Mouse (Mus musculus): Measurements from ENCODE around the gene Spata31d1b. TPM values are rescaled to one million over a fixed set of nuclear protein-coding genes. Genes with fewer than 3 reads are reported as not detected.

The Spata31d1b gene
- polyA plus RNA-seq, 1 experiment from 2014 or later, result not detected

DNA sequence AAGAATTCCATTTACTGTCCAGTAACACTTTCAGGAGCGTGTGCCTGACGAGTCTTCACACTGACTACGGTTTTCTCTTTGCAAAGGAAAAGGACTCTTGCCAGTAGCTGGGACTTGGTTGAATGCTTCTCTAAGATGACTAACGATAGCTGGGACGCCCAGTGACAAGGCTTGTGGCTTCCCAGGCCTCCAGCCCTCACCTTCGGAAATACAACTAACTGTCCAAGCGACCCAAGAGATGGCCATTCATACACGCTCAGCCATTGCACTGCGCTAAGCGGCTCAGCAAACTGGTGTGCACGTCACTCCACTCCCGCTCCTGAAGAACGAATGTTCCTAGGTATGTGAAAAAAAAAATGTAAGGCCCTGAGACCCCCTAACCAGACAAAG, 37.3 kb upstream of the Spata31d1b start:
- peak overlapping the region; percentile 68 for H3K4me3 ChIP-seq (ENCODE audit: low read depth, low read length)
- H3K4me1 ChIP-seq (ENCODE audit: control insufficient read depth, insufficient read depth, low read length), result peaks cover 19% of the 10 kb centered on the region
- ATAC-seq, result 0 out of 2 replicates have a peak, but pooled peaks have one; percentile 49
- H3K9me3 ChIP-seq (replicated peaks; ENCODE audit: control insufficient read depth, low read length, poor library complexity, severe bottlenecking), result no peaks in the 10 kb centered on the region
- peak overlapping the region; percentile 80; the same call in 1 of the 2 replicates for H3K9ac ChIP-seq (ENCODE audit: low read depth, low read length)
- H3K4me2 ChIP-seq (ENCODE audit: low read length), result peak overlapping the region; percentile 82
- 0% methylated on average over 13 of the region's 13 CpGs for WGBS
- H3K27ac ChIP-seq (ENCODE audit: low read length), result peak overlapping the region; percentile 74
- no peaks in the 10 kb centered on the region for H3K27me3 ChIP-seq (ENCODE audit: control insufficient read depth, insufficient read depth, low read depth, low read length)
- H3K36me3 ChIP-seq (ENCODE audit: control insufficient read depth, insufficient read depth, low read length), result no peaks in the 10 kb centered on the region

- H3K9ac ChIP-seq (ENCODE audit: low read depth, low read length), result peak within 1 kb of the TSS; percentile 80
- no peaks in the 10 kb centered on the region for H3K36me3 ChIP-seq (ENCODE audit: control insufficient read depth, insufficient read depth, low read length)
- peak within 1 kb of the TSS; percentile 74 for H3K27ac ChIP-seq (ENCODE audit: low read length)
- H3K4me1 ChIP-seq (ENCODE audit: control insufficient read depth, insufficient read depth, low read length), result peaks cover 19% of the 10 kb centered on the region
- H3K27me3 ChIP-seq (ENCODE audit: control insufficient read depth, insufficient read depth, low read depth, low read length), result no peaks in the 10 kb centered on the region
- H3K4me3 ChIP-seq (ENCODE audit: low read depth, low read length), result peak within 1 kb of the TSS; percentile 68
- peak; percentile 83 for ATAC-seq
- no peaks in the 10 kb centered on the region for H3K9me3 ChIP-seq (replicated peaks; ENCODE audit: control insufficient read depth, low read length, poor library complexity, severe bottlenecking)
- under 1% methylated on average over 45 of the region's 61 CpGs for WGBS
- peak within 1 kb of the TSS; percentile 82 for H3K4me2 ChIP-seq (ENCODE audit: low read length)
These were observed 36.7 kb upstream of the Spata31d1b start, which contains the start of gene Golm1 for GRCm38 (mm10) chr13:59675151-59676011. Gene Golm1 (minus strand): TSS chr13:59675811.

- WGBS, result 79% methylated on average over 12 of the region's 12 CpGs
- H3K27me3 ChIP-seq (ENCODE audit: control insufficient read depth, insufficient read depth, low read depth, low read length), result no peaks in the 10 kb centered on the region
- H3K4me3 ChIP-seq (ENCODE audit: low read depth, low read length), result no peak overlapping the region
- ATAC-seq, result no peak
- no peaks in the 10 kb centered on the region for H3K9me3 ChIP-seq (replicated peaks; ENCODE audit: control insufficient read depth, low read length, poor library complexity, severe bottlenecking)
- no peak overlapping the region for H3K9ac ChIP-seq (ENCODE audit: low read depth, low read length)
- peaks cover 19% of the 10 kb centered on the region for H3K4me1 ChIP-seq (ENCODE audit: control insufficient read depth, insufficient read depth, low read length)
- H3K27ac ChIP-seq (ENCODE audit: low read length), result no peak overlapping the region
- H3K4me2 ChIP-seq (ENCODE audit: low read length), result no peak overlapping the region
- H3K36me3 ChIP-seq (ENCODE audit: control insufficient read depth, insufficient read depth, low read length), result no peaks in the 10 kb centered on the region
These were observed 35.5 kb upstream of the Spata31d1b start for GRCm38 (mm10) chr13:59676316-59677229.

- H3K27me3 ChIP-seq (ENCODE audit: control insufficient read depth, insufficient read depth, low read depth, low read length), result no peaks in the 10 kb centered on the region
- H3K36me3 ChIP-seq (ENCODE audit: control insufficient read depth, insufficient read depth, low read length), result no peaks in the 10 kb centered on the region
- no peak overlapping the region for H3K4me2 ChIP-seq (ENCODE audit: low read length)
- WGBS, result 71% methylated on average over 4 of the region's 4 CpGs
- no peak overlapping the region for H3K27ac ChIP-seq (ENCODE audit: low read length)
- no peak overlapping the region for H3K9ac ChIP-seq (ENCODE audit: low read depth, low read length)
- no peaks in the 10 kb centered on the region for H3K9me3 ChIP-seq (replicated peaks; ENCODE audit: control insufficient read depth, low read length, poor library complexity, severe bottlenecking)
- ATAC-seq, result no peak
- peaks cover 5% of the 10 kb centered on the region for H3K4me1 ChIP-seq (ENCODE audit: control insufficient read depth, insufficient read depth, low read length)
- no peak overlapping the region for H3K4me3 ChIP-seq (ENCODE audit: low read depth, low read length)
These were observed 32.8 kb upstream of the Spata31d1b start for GRCm38 (mm10) chr13:59679306-59679705.

DNA sequence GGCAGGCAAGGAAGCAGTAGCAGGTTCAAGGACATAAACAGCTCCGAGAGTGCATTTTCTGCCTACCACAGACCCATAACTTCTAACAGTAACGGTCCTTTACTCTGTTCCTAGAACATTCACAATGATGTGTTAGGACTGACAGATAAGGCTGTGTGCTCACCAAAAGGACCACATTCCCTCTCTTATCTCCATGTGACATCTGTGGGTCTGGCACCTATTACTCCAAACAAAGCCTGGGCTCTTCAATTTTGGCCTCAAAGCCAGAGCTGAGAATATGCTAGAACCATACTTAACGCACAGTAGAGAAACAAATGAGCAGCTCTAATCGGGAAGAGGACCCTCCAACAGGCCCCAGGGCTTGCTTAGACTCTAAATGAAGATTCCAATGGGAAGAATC, 32.2 kb upstream of the Spata31d1b start:
- Histone ChIP-seq H3K27me3 (ENCODE audit: control insufficient read depth, insufficient read depth, low read depth, low read length) (no peaks in the 10 kb centered on the region), H3K9me3 (replicated peaks; ENCODE audit: control insufficient read depth, low read length, poor library complexity, severe bottlenecking) (no peaks in the 10 kb centered on the region), H3K36me3 (ENCODE audit: control insufficient read depth, insufficient read depth, low read length) (no peaks in the 10 kb centered on the region), H3K4me3 (ENCODE audit: low read depth, low read length) (no peak overlapping the region), H3K9ac (ENCODE audit: low read depth, low read length) (no peak overlapping the region), H3K4me2 (ENCODE audit: low read length) (no peak overlapping the region), H3K27ac (ENCODE audit: low read length) (no peak overlapping the region), H3K4me1 (ENCODE audit: control insufficient read depth, insufficient read depth, low read length) (peaks cover under 1% of the 10 kb centered on the region; the same call in 1 of the 2 replicates)
- 77% methylated on average over 4 of the region's 4 CpGs for WGBS
- no peak for ATAC-seq

- H3K4me3 ChIP-seq (ENCODE audit: low read depth, low read length), result no peak overlapping the region
- 36% methylated on average over 7 of the region's 7 CpGs for WGBS
- H3K9ac ChIP-seq (ENCODE audit: low read depth, low read length), result no peak overlapping the region
These were observed 29.5 kb upstream of the Spata31d1b start for GRCm38 (mm10) chr13:59682629-59683028.

GRCm38 (mm10) chr13:59685236-59685635, 26.8 kb upstream of the Spata31d1b start:
- no peak for ATAC-seq
- Histone ChIP-seq H3K4me1 (ENCODE audit: control insufficient read depth, insufficient read depth, low read length) (no peaks in the 10 kb centered on the region), H3K27ac (ENCODE audit: low read length) (no peak overlapping the region), H3K36me3 (ENCODE audit: control insufficient read depth, insufficient read depth, low read length) (no peaks in the 10 kb centered on the region), H3K9me3 (replicated peaks; ENCODE audit: control insufficient read depth, low read length, poor library complexity, severe bottlenecking) (no peaks in the 10 kb centered on the region), H3K27me3 (ENCODE audit: control insufficient read depth, insufficient read depth, low read depth, low read length) (no peaks in the 10 kb centered on the region), H3K4me2 (ENCODE audit: low read length) (no peak overlapping the region), H3K9ac (ENCODE audit: low read depth, low read length) (no peak overlapping the region), H3K4me3 (ENCODE audit: low read depth, low read length) (no peak overlapping the region)
- WGBS, result 85% methylated on average over 3 of the region's 3 CpGs

More at GRCm38 (mm10) chr13:59682629-59683028, 29.5 kb upstream of the Spata31d1b start:
- Histone ChIP-seq H3K9me3 (replicated peaks; ENCODE audit: control insufficient read depth, low read length, poor library complexity, severe bottlenecking) (no peaks in the 10 kb centered on the region), H3K36me3 (ENCODE audit: control insufficient read depth, insufficient read depth, low read length) (no peaks in the 10 kb centered on the region), H3K27me3 (ENCODE audit: control insufficient read depth, insufficient read depth, low read depth, low read length) (no peaks in the 10 kb centered on the region), H3K4me1 (ENCODE audit: control insufficient read depth, insufficient read depth, low read length) (no peaks in the 10 kb centered on the region), H3K27ac (ENCODE audit: low read length) (no peak overlapping the region), H3K4me2 (ENCODE audit: low read length) (no peak overlapping the region)
- no peak for ATAC-seq

DNA sequence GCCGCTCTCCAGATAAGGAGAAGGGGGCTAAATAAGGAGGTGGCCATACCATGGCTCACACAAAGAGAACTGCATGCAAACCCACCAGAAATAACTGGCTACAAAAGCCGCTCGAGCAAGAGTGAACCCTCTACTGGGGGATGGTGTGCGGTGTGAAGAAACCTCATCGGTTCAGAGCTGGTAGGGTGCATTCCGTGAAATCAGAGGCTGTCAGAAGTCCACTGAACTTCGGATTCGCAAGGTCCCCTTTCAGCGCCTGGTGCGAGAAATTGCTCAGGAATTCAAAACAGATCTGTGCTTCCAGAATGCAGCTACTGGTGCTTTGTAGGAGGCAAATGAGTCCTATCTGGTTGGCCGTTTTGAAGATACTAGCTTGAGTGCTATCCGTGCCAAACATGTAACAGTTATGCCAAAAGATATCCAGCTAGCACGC, 23.7 kb upstream of the Spata31d1b start:
- Histone ChIP-seq H3K27ac (ENCODE audit: low read length) (no peak overlapping the region), H3K9me3 (replicated peaks; ENCODE audit: control insufficient read depth, low read length, poor library complexity, severe bottlenecking) (no peaks in the 10 kb centered on the region), H3K4me3 (ENCODE audit: low read depth, low read length) (no peak overlapping the region), H3K4me1 (ENCODE audit: control insufficient read depth, insufficient read depth, low read length) (no peaks in the 10 kb centered on the region), H3K27me3 (ENCODE audit: control insufficient read depth, insufficient read depth, low read depth, low read length) (no peaks in the 10 kb centered on the region), H3K4me2 (ENCODE audit: low read length) (no peak overlapping the region), H3K9ac (ENCODE audit: low read depth, low read length) (no peak overlapping the region), H3K36me3 (ENCODE audit: control insufficient read depth, insufficient read depth, low read length) (no peaks in the 10 kb centered on the region)
- no peak for ATAC-seq
- 70% methylated on average over 13 of the region's 13 CpGs for WGBS
